23 mouse cellular contexts compared by ENCODE assay signal in the genomic region with DNA sequence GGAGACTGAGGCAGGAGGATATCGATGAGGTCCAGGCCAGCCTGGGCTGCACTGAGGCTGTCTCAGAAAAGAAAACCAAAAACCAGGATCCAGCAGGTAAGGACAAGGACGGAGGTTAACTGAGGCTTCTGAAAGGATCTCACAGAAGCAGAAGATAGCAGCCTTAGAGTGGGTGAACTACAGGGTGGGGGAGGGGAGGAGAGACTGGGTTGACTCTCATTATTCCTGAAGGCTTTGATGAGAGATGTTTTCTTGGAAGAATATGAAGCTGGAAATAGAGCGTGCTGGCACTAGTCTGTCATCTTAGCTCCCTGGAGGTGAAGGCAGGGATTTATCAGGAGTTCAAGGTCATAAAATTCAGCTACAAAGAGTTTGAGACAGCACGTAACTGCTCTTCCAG. TPM values are rescaled to one million over a fixed set of nuclear protein-coding genes. Genes with fewer than 3 reads are reported as not detected.
DNase-seq lines count a peak whose midpoint lies in the region; ATAC-seq lines count a peak whose summit lies in the region.
"Had no signal": no experiment of that assay in that cellular context is flagged by ENCODE, and none has a peak within 500 bp of the region (broad histone marks: within the 10 kb centered on the region; RNA-seq: fewer than 3 reads in every experiment).

No protein-coding gene starts in this region.

- no peaks in the 10 kb centered on the region for H3K27me3 ChIP-seq in heart, embryonic 12.5 days (replicated peaks)
- H3K27me3 ChIP-seq in kidney, embryonic 16.5 days (ENCODE audit: insufficient read depth, low read length), result no peaks in the 10 kb centered on the region
- no peaks in the 10 kb centered on the region for H3K27me3 ChIP-seq in liver, embryonic 15.5 days
- H3K27me3 ChIP-seq: embryonic facial prominence, embryonic 15.5 days; hindbrain, embryonic 15.5 days; midbrain, embryonic 13.5 days had no signal

- no peaks in the 10 kb centered on the region for H3K9me3 ChIP-seq in heart, embryonic 12.5 days (replicated peaks)
- H3K9me3 ChIP-seq in kidney, embryonic 16.5 days (ENCODE audit: low read length), result no peaks in the 10 kb centered on the region
- no peaks in the 10 kb centered on the region for H3K9me3 ChIP-seq in liver, embryonic 15.5 days (replicated peaks)
- H3K9me3 ChIP-seq: embryonic facial prominence, embryonic 15.5 days; hindbrain, embryonic 15.5 days; megakaryocyte, embryonic 14.5 days; midbrain, embryonic 13.5 days had no signal

- no peak for ATAC-seq in heart, embryonic 12.5 days (ENCODE audit: insufficient number of reproducible peaks, low FRiP score)
- ATAC-seq in kidney, embryonic 16.5 days (ENCODE audit: low FRiP score, low TSS enrichment), result no peak
- ATAC-seq in liver, embryonic 15.5 days (ENCODE audit: insufficient read depth), result no peak
- ATAC-seq: forebrain, embryonic 14.5 days; midbrain, embryonic 13.5 days had no signal

- no peak overlapping the region for H3K4me3 ChIP-seq in heart, embryonic 12.5 days
- H3K4me3 ChIP-seq in kidney, embryonic 16.5 days (ENCODE audit: low read length), result no peak overlapping the region
- H3K4me3 ChIP-seq in liver, embryonic 15.5 days (replicated peaks), result no peak overlapping the region
- H3K4me3 ChIP-seq: embryonic facial prominence, embryonic 15.5 days; hindbrain, embryonic 15.5 days; megakaryocyte, embryonic 14.5 days; midbrain, embryonic 13.5 days had no signal

- peaks cover 20% of the 10 kb centered on the region for H3K4me1 ChIP-seq in heart, embryonic 12.5 days (replicated peaks)
- peaks cover 13% of the 10 kb centered on the region for H3K4me1 ChIP-seq in kidney, embryonic 16.5 days (ENCODE audit: insufficient read depth, low read length)
- peaks cover 60% of the 10 kb centered on the region for H3K4me1 ChIP-seq in liver, embryonic 15.5 days (replicated peaks)

- no peak overlapping the region for H3K9ac ChIP-seq in heart, embryonic 12.5 days
- H3K9ac ChIP-seq in kidney, embryonic 16.5 days (replicated peaks; ENCODE audit: low read length), result no peak overlapping the region
- no peak overlapping the region for H3K9ac ChIP-seq in liver, embryonic 15.5 days
- H3K9ac ChIP-seq: embryonic facial prominence, embryonic 15.5 days; hindbrain, embryonic 15.5 days; lung, embryonic 14.5 days; midbrain, embryonic 13.5 days had no signal

- peak overlapping the region; percentile 10; the same call in 1 of the 2 replicates for H3K27ac ChIP-seq in heart, embryonic 12.5 days (ENCODE audit: poor library complexity, severe bottlenecking)
- peak overlapping the region; percentile 15; the same call in 1 of the 2 replicates for H3K27ac ChIP-seq in kidney, embryonic 16.5 days (ENCODE audit: low read length)
- 0 out of 2 replicates have a peak overlapping the region, but pooled peaks have one; percentile 19 for H3K27ac ChIP-seq in liver, embryonic 15.5 days (replicated peaks)
- H3K27ac ChIP-seq: embryonic facial prominence, embryonic 15.5 days; hindbrain, embryonic 15.5 days; midbrain, embryonic 13.5 days had no signal

- H3K4me2 ChIP-seq in heart, embryonic 12.5 days, result no peak overlapping the region
- H3K4me2 ChIP-seq in kidney, embryonic 16.5 days (replicated peaks; ENCODE audit: low read depth, low read length), result no peak overlapping the region
- no peak overlapping the region for H3K4me2 ChIP-seq in liver, embryonic 15.5 days
- H3K4me2 ChIP-seq: embryonic facial prominence, embryonic 15.5 days had no signal

- peaks cover 5% of the 10 kb centered on the region; the same call in 1 of the 2 replicates for H3K36me3 ChIP-seq in heart, embryonic 12.5 days
- no peaks in the 10 kb centered on the region; the same call in 1 of the 2 replicates for H3K36me3 ChIP-seq in kidney, embryonic 16.5 days (ENCODE audit: insufficient read depth, low read length)
- H3K36me3 ChIP-seq in liver, embryonic 15.5 days (replicated peaks), result peaks cover 24% of the 10 kb centered on the region

- 72% methylated on average over 4 of the region's 4 CpGs for WGBS in heart, embryonic 12.5 days
- WGBS in kidney, embryonic 16.5 days, result 83% methylated on average over 4 of the region's 4 CpGs
- WGBS in liver, embryonic 15.5 days (ENCODE audit: insufficient replicate concordance), result 76% methylated on average over 4 of the region's 4 CpGs

- no peak for DNase-seq in heart, adult 9 months (ENCODE audit: low spot score in 2 of 2)
- no peak for DNase-seq in kidney, adult 8-10 months
- no peak for DNase-seq in liver
- DNase-seq in adrenal gland, postnatal 25 days, result no peak
- DNase-seq: adrenal gland, postnatal 14 days; cerebellum, adult 9-10 months; heart, postnatal 4 days; kidney, adult 11 months; kidney, postnatal 10 days; layer of hippocampus, postnatal 36 days; lung, postnatal 36 days; thymus, postnatal 25 days had no signal

RNA-seq across cellular contexts. Expression of gene Pld3, which starts 9.2 kb away (rescaled TPM):
- polyA plus RNA-seq in heart, embryonic 12.5 days (2016; fragmentation: Nextera tagmentation; extraction: Ambion mirVana), result 59.5 and 63.4 TPM in 2 replicates
- polyA plus RNA-seq in kidney, embryonic 16.5 days (2015; fragmentation: Nextera tagmentation; extraction: Ambion mirVana), result 121 and 122 TPM in 2 replicates
- 76.3 and 93.4 TPM in 2 replicates for polyA plus RNA-seq in liver, embryonic 15.5 days (2015; fragmentation: Nextera tagmentation; extraction: Ambion mirVana)
- 108 and 114 TPM in 2 replicates for total RNA-seq in adrenal gland, postnatal 25 days (2021)

RNA-seq across cellular contexts. Expression of gene 2310022A10Rik, which starts 9.2 kb away (rescaled TPM):
- 36.4 and 37.4 TPM in 2 replicates for polyA plus RNA-seq in heart, embryonic 12.5 days (2016; fragmentation: Nextera tagmentation; extraction: Ambion mirVana)
- 25.1 and 30.4 TPM in 2 replicates for polyA plus RNA-seq in kidney, embryonic 16.5 days (2015; fragmentation: Nextera tagmentation; extraction: Ambion mirVana)
- 15.7 and 17.3 TPM in 2 replicates for polyA plus RNA-seq in liver, embryonic 15.5 days (2015; fragmentation: Nextera tagmentation; extraction: Ambion mirVana)
- total RNA-seq in adrenal gland, postnatal 25 days (2021), result 16.9 and 18.0 TPM in 2 replicates

RNA-seq across cellular contexts. Expression of gene Hipk4, which starts 20.8 kb away (rescaled TPM):
- polyA plus RNA-seq in heart, embryonic 12.5 days (2016; fragmentation: Nextera tagmentation; extraction: Ambion mirVana), result 0.31 and 0.39 TPM in 2 replicates
- 0.70 and 0.73 TPM in 2 replicates for polyA plus RNA-seq in kidney, embryonic 16.5 days (2015; fragmentation: Nextera tagmentation; extraction: Ambion mirVana)
- polyA plus RNA-seq in liver, embryonic 15.5 days (2015; fragmentation: Nextera tagmentation; extraction: Ambion mirVana), result 0.10 and 0.16 TPM in 2 replicates
- 0.88 TPM in 1 of 2 replicates, not detected in the other for total RNA-seq in adrenal gland, postnatal 25 days (2021)
- total RNA-seq: layer of hippocampus, postnatal 36 days; monocyte, adult 5-6 weeks; neutrophil, adult 5-6 weeks had no signal

RNA-seq across cellular contexts. Expression of gene Prx, which starts 44.7 kb away (rescaled TPM):
- 3.3 and 3.5 TPM in 2 replicates for polyA plus RNA-seq in heart, embryonic 12.5 days (2016; fragmentation: Nextera tagmentation; extraction: Ambion mirVana)
- 4.9 and 5.1 TPM in 2 replicates for polyA plus RNA-seq in kidney, embryonic 16.5 days (2015; fragmentation: Nextera tagmentation; extraction: Ambion mirVana)
- polyA plus RNA-seq in liver, embryonic 15.5 days (2015; fragmentation: Nextera tagmentation; extraction: Ambion mirVana), result 0.67 and 0.75 TPM in 2 replicates
- 2.6 and 2.7 TPM in 2 replicates for total RNA-seq in adrenal gland, postnatal 25 days (2021)

RNA-seq across cellular contexts. Expression of gene Akt2, which starts 47.5 kb away (rescaled TPM):
- polyA plus RNA-seq in heart, embryonic 12.5 days (2016; fragmentation: Nextera tagmentation; extraction: Ambion mirVana), result 85.0 and 89.4 TPM in 2 replicates
- 110 and 112 TPM in 2 replicates for polyA plus RNA-seq in kidney, embryonic 16.5 days (2015; fragmentation: Nextera tagmentation; extraction: Ambion mirVana)
- polyA plus RNA-seq in liver, embryonic 15.5 days (2015; fragmentation: Nextera tagmentation; extraction: Ambion mirVana), result 26.4 and 28.3 TPM in 2 replicates
- total RNA-seq in adrenal gland, postnatal 25 days (2021), result 150 and 209 TPM in 2 replicates
